Mouse (Mus musculus) layer of hippocampus, adult 8-10 months (tissue): ENCODE results near the gene Gtf2f2. TPM values are rescaled to one million over a fixed set of nuclear protein-coding genes. Genes with fewer than 3 reads are reported as not detected.

Experiments used
- DNase-seq, 2 experiments: peaks; one replicate each; pipeline ENCODE4 v3.0.0; 2022; ENCODE audit warnings: low spot score in 2 of 2
- total RNA-seq, 4 experiments: library from RNA; stranded (reverse); gene quantifications; 2 replicates each; pipeline ENCODE4 v1.2.4; 2022

Gene Gtf2f2
- total RNA-seq, result 10 to 100 TPM; 16.4 to 22.7 (median 18.5) TPM

GRCm38 (mm10) chr14:76010102-76011061, at the start of gene Gtf2f2:
Gene Gtf2f2 (minus strand): TSS chr14:76010865.
- peak; percentile 88 to 96 for DNase-seq

- no peak for DNase-seq
These were observed 48.8 kb upstream of the Gtf2f2 start for GRCm38 (mm10) chr14:76059441-76059840.

- no peak for DNase-seq
These were observed 43.1 kb upstream of the Gtf2f2 start for GRCm38 (mm10) chr14:76053726-76054125.

DNA sequence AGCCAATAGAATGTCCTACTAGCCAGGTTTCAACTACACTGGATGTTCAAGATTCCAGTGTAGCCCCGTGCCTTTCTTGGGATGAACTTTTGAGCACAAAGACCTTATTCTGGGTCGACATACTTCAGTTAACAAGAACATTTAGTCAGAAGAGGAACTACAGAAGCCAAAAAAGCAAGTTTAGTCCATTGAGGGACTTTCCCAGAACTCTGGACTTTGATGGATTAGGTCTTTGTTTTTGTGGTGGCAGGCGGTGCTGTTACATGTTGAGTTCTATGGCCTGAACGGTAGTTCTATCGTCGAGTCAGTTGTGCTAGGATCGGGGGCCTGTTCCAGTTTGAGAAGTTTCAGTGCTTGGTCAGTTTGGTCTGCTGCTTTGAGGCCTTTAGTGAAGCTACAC, 41.3 kb upstream of the Gtf2f2 start:
- no peak for DNase-seq

GRCm38 (mm10) chr14:76045767-76046166, 35.1 kb upstream of the Gtf2f2 start:
- DNase-seq, result no peak

DNA sequence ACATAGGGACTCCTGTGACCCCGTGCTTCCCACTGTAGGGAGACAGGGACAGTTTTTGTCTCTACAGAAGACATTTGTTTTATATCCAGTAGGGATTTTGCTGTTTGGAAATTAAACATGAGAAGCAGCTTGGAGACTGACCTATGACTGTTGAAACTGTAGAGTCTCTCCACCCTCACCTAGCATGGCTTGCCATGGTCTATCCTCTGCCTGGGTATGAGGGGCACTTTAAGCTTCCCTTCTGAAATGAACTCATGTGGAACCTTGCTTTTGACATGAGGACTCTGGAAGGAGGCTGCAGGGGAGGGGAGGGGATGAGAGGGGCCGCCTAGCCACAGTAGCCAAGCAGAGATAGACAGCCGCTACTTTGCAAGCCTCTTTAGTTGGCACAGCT, 33.5 kb upstream of the Gtf2f2 start:
- DNase-seq, result no peak

DNA sequence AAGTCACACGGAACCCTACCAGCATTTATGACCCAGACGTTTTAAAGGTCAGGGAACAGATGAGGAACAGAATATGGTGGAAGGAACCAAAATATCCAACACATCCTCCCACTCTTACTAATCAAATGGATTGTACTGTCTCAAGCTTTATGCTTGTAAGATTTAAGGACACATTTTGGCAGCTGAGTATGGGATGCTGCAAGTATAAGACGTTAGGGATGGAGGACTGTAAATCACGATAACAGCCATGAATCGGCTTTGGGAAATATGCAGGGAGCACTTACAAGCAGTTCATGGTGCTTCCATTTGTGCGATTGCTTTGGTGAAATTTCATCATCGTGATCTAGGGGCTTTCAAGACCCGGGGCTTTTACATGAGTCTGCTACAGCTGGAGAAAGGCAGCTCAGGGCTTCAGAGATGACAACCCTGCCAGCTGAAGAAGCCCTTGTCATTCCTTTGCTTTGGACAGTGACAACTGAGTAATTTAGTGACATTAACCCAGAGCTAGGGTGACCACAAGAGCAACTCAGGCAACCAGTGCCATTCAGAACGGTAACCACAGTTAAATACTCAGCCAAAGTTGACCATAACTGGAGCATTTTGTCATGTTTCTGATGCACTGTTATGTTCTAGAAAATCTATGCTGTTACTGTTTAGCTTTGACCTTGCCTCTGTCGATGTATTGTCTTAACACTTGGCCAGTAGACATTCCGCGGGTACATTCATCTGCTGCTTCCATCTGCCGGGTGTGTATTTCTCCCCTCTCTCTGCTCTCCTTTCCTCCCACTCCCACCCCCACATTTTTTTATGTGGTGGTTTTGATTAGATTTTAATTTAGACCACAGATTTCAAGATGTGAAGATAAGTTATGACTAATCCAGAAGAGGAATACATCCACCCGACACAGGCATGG, 32.8 kb upstream of the Gtf2f2 start:
- DNase-seq, result peak in 1 of 2 experiments; percentile 56

DNA sequence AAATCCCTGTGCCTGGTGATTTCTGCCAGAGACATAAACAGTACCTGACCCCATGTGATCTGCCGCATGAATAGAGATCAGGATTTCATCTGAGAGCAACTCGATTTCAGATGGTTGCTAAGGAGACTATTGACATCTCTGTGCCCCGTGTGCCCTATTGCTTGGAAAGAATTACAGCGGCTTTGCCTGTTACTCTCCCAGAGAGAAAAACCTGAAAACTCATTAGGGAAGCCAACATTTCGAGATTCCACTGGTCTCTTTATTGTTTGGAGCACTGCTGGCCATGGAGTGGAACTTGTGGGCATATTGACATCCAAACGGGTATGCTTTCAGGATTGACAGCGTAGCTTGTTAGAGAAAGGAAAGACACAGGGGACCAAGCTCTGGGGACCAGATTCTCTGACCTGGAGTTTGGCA, 22.6 kb upstream of the Gtf2f2 start:
- DNase-seq, result no peak

DNA sequence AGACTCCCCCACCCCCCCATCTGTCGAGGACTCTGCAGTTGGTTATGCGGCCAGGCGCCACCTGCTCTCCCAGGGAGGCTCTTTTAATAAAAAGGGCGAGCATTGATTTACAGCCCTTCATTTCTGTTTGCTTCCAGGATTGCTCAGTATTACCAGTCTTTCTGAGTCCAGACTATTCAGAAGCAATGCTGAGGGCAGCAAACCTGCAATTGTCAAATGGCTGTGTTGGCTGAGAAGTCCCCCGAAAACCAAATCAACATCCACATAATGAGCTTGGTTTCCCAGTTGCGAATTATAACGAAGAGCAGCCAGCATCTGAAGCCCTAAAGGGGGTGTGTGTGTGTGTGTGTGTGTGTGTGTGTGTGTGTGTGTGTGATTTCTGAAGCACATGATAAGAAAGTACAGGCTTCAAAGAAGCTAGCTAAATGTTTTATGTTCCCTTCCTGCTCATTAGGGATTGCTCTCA, 22.0 kb upstream of the Gtf2f2 start:
- DNase-seq, result no peak

GRCm38 (mm10) chr14:76031117-76031842, 20.6 kb upstream of the Gtf2f2 start:
- peak in 1 of 2 experiments; percentile 17 for DNase-seq

- peak; percentile 52 to 55 for DNase-seq
These were observed 14.0 kb upstream of the Gtf2f2 start for GRCm38 (mm10) chr14:76024641-76025040.

DNA sequence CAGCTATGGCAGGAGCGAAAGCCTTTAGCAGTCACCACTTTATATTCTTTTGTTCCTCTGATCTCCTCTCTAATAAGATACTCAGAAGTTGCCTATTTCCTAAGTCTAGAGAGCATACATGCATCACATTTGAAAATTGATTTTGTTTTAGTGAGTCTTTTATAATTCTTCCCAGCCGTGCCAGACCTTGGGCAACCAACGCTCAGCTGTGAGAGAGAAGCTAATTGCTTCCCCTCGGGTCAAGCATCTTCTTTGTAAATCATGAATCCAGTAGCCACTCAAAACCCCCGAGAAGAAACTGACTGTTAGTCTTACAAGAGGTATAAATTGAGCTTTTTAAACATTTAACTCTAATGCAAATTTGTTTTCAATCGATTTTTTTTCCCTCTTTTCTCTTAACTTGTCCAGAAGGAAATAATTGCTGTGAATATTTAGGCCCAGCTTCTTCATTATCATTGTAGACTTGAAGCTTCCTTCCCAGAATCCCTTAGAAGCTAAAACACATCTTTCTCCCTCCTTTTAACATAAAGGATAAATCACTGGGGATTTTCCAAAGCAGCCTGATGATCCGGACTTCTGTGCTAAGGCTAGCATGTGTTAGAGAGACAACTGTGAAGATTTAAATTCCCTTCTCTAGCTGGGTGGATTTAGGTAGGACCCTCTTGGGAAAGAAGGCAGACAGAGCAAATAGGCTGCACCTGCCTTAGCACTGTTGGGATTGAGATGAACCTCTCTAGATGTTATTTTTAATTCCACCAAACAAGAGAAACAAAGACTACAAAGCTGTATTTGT, 10.5 kb upstream of the Gtf2f2 start:
- no peak for DNase-seq

DNA sequence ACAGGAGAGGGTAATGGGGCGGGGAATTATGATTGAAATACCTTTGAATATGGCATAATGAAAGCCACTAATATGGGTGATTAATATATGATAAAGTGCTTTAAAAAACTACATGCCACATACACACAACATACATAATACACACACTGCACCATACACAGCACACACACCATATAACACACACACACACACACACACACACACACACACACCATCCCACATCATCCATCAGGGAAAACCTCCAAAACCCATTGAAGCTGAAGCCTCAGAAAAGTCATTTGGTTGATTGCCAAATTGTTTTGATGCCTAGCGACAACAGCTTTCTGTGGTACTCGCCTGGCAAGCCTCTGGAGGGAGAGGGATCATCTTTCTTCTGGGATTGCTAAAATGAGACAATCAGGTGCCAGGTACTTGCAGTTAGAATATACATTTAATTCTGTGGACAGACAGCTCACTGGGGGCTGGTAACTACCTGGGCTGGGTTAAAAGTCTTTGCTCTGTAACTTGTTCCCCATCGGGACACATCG, 9.7 kb upstream of the Gtf2f2 start:
- no peak for DNase-seq

DNA sequence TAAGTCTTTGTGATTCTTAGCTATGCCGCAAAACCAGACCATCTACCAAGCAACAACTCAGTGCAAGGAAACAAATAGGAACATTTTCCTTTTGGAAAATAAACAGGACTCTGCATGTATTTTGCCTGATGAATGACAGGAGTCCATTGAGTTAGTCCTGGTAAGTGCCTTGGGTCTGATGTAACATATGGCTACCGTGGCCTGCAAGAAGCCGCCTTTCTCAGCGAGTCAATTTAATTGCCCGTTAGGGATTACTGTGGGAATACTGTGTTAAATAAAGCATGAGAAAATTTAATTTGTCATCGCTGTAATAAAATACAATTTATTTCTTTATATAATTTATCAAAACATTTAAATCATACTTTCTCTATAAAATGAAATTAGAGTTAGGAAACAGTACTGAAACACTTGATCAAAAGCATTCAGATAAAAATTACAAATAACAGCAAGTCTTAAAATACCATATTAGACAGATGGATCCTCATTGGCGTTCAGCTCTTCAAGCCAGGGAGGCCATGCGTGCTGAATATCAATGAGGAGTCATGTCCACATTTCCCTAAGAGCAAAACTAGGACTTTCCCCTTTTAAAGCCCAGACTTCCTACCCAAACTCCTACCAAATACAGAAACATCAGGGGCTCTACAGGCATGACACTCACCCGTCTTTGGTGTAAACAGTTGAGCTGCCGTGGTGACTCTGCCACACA, 7.3 kb upstream of the Gtf2f2 start:
- DNase-seq, result no peak

DNA sequence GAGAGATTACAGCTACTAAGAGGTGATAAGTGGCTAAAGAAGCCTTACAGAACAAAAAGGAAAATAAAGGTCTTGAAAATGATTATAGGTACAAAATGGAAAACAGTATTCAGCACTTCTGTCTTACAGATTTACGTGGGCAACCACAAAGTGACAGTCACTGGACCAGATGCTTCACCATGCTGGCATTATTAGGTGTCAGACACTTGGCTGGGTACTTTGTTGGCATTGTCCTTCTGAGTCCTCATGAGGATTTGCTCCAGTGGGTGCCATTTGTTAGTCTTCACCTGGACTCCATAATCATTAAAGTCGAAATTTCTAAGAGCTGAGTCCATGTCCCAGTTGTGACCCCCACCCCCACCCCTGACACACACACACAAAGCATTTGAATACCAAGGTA, 3.7 kb upstream of the Gtf2f2 start:
- DNase-seq, result no peak

DNA sequence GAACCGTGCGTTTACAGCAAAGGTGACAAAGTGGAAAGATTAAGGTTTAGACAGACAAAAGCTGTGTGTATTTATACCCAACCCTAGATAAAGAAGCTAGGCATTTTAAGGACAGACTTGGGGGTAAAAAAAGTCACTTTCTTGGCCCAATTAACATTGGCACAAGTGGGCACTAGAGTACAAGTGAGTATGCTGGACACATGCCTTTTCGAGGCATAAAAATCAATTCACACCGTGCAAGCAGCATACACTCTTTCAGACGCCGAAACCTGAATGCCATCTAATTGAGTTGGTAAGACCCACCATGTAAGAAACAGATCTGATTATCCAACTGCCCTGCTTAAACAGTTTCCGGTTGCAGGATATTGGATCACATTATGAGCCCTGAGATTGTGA, 395 bp upstream of the Gtf2f2 start:
- DNase-seq, result no peak

GRCm38 (mm10) chr14:76009185-76009584, 1.5 kb downstream of the Gtf2f2 start:
- no peak for DNase-seq

DNA sequence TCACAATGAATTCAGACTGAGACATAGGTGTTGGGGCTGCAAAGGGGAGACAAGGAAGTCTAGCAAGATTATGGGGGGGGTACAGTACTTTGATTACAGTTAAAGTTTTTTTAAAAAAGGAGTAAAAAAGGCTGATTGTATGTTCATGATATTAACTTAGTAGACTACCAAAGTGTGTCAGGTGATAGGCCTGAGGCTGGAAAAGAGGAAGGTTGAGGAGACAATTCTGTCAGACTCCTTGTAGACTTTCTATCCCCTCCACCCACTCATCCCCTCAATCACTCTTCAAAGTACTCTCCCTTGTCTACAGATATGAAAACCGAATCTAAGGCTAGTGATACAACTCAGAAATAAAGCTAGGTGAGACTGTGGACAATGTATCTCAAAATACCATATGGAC, 2.5 kb downstream of the Gtf2f2 start:
- DNase-seq, result no peak

DNA sequence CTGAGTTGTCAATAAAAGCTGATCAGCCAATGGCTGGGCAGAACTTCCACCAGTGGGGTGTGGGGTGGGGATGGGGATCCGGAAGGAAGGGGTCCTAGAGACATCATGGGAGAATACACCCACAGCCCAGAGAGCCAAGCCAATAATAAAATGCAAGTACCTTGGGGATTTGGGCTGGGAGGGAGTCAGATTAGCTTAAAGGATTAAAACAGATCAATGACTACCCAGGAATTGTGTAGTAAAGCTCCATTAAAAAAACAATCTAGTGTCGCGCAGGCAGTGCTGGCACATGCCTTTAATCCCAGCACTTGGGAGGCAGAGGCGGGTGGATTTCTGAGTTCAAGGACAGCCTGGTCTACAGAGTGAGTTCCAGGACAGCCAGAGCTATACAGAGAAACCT, 5.7 kb downstream of the Gtf2f2 start:
- no peak for DNase-seq

- DNase-seq, result no peak
These were observed 8.9 kb downstream of the Gtf2f2 start for GRCm38 (mm10) chr14:76001781-76002180.
